Mouse (Mus musculus) embryonic stem cell, embryonic (primary cell): ENCODE measurements at regions not wholly inside any gene's neighbourhood (a gene's known extent, or its start where the extent isn't known, plus 50 kb on each side); places are given as distances from the start of the nearest gene placed in this dataset.

ENCODE experiments used
- CTCF ChIA-PET, 4 experiments: fragments of 300-600 bp in 2 of 4; fragments of 350-600 bp in 2 of 4; sonication (Branson Sonifier 250); formaldehyde crosslinking; loops; one replicate each; lab custom pipeline; 2022; ENCODE audit warnings: inconsistent platforms in 2 of 4; lab: Charles Lee
- POLR2A ChIA-PET, 4 experiments: fragments of 300-600 bp in 2 of 4; fragments of 350-600 bp in 2 of 4; sonication (Branson Sonifier 250); formaldehyde crosslinking; loops; one replicate each; lab custom pipeline; 2022; ENCODE audit warnings: antibody characterized with exemption in 4 of 4, inconsistent platforms in 1 of 4; lab: Charles Lee

DNA sequence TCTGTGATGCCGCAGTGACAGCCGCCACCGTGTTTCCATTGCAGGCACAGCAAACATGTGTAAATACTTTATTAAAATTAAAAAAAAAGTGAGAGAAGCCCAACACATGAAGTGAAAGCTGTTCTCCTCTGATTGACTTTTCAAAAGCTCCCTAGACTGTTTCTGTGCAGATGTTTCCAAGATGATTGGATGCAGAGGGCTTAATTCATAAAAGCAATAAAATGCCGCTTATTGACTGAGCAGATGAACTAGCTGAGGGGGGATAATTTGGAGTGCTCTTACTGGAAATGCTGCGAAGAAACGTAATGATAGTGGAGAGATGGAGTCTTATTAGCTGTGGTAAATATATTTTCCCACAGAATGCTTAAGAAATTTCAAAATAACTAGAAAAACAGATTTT is 170.4 kb downstream of the Rnf144a start:
- POLR2A ChIA-PET, result no interaction called here
- CTCF ChIA-PET, result no interaction called here

GRCm38 (mm10) chr12:26227557-26228020 is 187.5 kb downstream of the Rnf144a start:
- ChIA-PET CTCF (interaction anchor here in 3 of 4 experiments (0.6 to 1.5 kb wide), 4 partner anchors 12 to 156 kb away, joined by 3 to 7 read pairs (median 4); no protein-coding TSS in a partner anchor), POLR2A (no interaction called here)

DNA sequence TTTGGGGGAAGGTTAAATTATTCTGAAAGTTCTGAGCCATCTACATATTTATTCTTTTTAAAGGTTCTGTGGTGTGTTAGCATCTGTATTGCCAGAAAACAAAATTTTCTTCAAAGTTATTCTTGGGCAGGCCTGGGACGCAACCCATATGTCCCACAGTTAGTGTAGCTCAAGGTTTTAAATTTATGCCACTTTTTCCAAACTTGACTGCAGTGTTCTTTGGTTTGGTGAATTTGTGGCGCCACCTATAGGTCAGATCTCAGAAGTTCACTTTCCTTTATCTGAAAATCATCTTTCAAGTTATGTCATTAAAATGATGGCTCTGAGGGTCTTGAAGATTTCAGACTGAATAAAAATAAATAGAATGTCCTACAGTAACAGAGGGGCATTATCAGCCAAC is 188.7 kb downstream of the Rnf144a start:
- ChIA-PET POLR2A (no interaction called here), CTCF (interaction anchor here in 3 of 4 experiments (0.6 to 1.5 kb wide), 13 partner anchors 9 to 1158 kb away, joined by 3 to 7 read pairs (median 3); no protein-coding TSS in a partner anchor)

- ChIA-PET POLR2A (interaction anchor here in 1 of 4 experiments (0.7 kb wide), 1 partner anchor 82 kb away, joined by 3 read pairs; no protein-coding TSS in a partner anchor), CTCF (interaction anchor here in 1 of 4 experiments (0.6 to 0.9 kb wide), 2 partner anchors 14 to 77 kb away, joined by 3 read pairs; no protein-coding TSS in a partner anchor)
These were observed 202.6 kb downstream of the Rnf144a start for GRCm38 (mm10) chr12:26212447-26212846.

GRCm38 (mm10) chr12:26211423-26211822 is 203.6 kb downstream of the Rnf144a start:
- ChIA-PET POLR2A (no interaction called here), CTCF (interaction anchor here in 1 of 4 experiments (1.6 kb wide), 1 partner anchor 15 kb away, joined by 7 read pairs; no protein-coding TSS in a partner anchor)

GRCm38 (mm10) chr12:26206751-26207150 is 208.3 kb downstream of the Rnf144a start:
- POLR2A ChIA-PET, result no interaction called here
- CTCF ChIA-PET, result no interaction called here

GRCm38 (mm10) chr12:26206036-26206435 is 209.0 kb downstream of the Rnf144a start:
- CTCF ChIA-PET, result no interaction called here
- POLR2A ChIA-PET, result no interaction called here

DNA sequence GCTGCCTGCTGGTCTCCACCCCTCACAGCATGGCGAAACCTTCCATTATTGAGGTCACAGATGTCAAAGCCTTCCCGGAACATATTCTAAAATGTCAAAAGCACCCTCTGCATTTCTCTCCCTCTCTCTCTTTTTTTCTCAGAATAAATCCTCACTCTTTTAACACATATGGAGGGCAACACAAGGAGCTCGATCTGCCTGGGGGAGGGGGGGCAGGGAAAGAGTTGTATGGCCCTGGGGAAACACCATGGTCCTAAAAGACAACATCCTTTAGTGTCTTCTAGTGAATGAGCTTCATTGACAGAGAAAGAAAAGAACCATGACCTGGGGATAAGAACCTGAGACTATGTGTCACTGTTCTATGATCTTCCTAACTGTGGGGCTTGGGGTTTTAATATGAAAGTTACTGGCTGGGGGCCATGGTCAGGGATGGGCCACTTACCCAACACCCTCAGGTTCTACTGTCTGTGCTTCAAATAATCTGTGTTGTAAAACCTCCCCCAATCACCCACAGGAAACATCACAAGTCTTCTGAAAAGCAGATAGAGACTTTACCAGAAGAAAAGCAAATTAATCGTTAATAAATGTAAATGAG is 223.0 kb downstream of the Rnf144a start:
- ChIA-PET CTCF (interaction anchor here in 1 of 4 experiments (0.6 kb wide), 1 partner anchor 239 kb away, joined by 3 read pairs; no protein-coding TSS in a partner anchor), POLR2A (no interaction called here)

GRCm38 (mm10) chr12:26191268-26191981 is 223.6 kb downstream of the Rnf144a start:
- CTCF ChIA-PET, result interaction anchor here in 1 of 4 experiments (0.6 kb wide), 1 partner anchor 240 kb away, joined by 3 read pairs; no protein-coding TSS in a partner anchor
- POLR2A ChIA-PET, result no interaction called here

DNA sequence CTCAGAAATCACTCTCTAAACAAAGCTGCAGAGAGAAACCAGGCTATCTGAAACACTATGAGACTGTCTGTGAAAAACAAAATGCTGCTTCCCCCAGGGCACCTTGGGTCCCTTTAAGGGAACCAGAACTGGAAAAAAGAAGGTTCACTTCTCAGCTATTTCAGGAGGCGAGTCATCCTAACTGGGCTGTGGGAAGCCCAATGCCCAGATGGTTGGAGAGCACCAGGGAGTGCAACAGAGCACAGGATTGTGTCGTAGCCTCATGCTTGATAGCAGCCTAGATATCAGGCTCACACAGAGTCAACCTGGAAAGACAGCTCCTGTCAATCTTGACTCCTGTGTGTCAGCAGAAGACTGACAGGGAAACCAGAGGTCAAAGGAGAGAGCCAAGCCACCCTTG is 226.1 kb downstream of the Rnf144a start:
- CTCF ChIA-PET, result interaction anchor here in 1 of 4 experiments (0.8 kb wide), 1 partner anchor 37 kb away, joined by 3 read pairs; no protein-coding TSS in a partner anchor
- POLR2A ChIA-PET, result no interaction called here

- ChIA-PET CTCF (interaction anchor here in 2 of 4 experiments (0.5 to 0.6 kb wide), 3 partner anchors 108 to 292 kb away, joined by 3 to 4 read pairs (median 3); no protein-coding TSS in a partner anchor), POLR2A (no interaction called here)
These were observed 227.8 kb downstream of the Rnf144a start for GRCm38 (mm10) chr12:26187091-26187862.

- ChIA-PET CTCF (no interaction called here), POLR2A (no interaction called here)
These were observed 230.2 kb downstream of the Rnf144a start for GRCm38 (mm10) chr12:26184701-26185460.

GRCm38 (mm10) chr12:26183021-26183420 is 232.0 kb downstream of the Rnf144a start:
- CTCF ChIA-PET, result no interaction called here

DNA sequence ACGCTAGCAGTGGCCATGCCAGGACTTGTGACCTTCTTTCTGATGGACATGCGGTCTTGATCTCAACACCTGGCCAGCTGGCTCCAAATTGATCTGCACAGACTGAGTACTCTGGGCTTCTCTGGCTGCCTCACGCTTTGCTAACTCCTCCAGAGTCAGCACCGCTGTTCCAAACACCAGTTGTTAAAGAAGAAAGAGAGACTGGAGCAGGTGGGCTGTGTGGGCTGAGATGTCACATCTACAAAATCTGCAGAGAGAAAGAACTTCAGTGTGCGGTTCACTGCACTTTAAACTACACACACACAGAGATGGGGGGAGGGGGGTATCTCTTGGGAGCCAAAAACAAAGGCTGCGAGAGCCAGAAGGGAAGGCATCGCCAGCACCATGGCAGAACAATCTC is 234.2 kb downstream of the Rnf144a start:
- CTCF ChIA-PET, result no interaction called here
- POLR2A ChIA-PET, result no interaction called here

More at GRCm38 (mm10) chr12:26183021-26183420, 232.0 kb downstream of the Rnf144a start:
- POLR2A ChIA-PET, result no interaction called here

GRCm38 (mm10) chr12:26176231-26176662 is 238.8 kb downstream of the Rnf144a start:
- CTCF ChIA-PET, result no interaction called here
- POLR2A ChIA-PET, result no interaction called here

DNA sequence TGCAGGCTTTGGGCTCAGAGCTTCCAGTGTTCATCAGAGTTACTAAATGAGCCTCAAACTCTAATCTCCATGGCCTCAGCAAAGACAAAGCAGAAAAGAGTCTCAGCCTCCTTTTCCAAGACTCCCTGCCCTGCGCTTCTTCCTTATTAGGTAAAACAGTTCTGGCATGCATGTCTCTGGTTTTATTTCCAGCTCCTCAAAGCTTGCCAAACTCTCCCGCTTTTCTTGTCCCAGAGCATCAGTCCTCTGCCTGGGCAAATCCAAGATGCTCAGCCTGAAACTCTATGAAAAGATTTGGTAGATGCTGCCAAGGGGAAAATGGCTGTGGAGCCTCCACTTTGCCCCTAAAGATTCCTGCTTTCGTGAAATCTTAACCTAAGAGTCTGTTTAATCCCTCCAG is 251.6 kb downstream of the Rnf144a start:
- ChIA-PET CTCF (no interaction called here), POLR2A (no interaction called here)

DNA sequence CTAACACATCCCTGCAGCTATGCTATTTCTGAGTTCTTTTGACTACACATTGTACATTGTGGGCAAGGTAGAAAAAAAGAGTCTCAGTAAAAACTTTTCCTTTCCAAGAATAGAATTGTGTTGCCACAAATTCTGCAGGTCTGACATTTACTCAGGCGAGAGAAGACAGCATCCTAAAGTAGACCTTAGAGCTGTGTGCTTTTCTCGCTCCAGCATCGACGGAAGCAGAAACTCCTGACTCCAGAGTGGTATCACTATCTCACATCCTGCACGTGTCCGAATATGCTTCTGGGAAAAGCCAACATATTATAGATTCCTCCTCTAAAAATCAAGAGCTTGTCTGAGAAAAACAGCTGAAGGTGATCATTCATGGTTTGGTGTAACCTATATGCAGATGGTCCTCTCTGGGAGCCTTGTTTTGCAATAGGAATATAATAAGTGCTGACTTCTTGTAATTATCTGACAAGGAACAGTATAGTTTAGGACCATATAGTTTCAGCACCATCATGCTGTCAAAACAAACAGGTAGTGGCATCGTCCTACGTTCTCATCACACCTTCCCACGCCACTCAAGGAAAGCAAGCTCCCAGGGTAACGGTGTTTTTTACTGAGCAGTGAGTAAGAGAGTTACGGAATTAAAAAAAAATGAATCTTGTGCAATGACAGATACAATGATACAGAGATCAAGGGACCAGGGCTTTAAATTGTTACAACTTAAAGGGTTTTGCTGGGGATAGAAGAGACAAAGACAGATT is 254.0 kb downstream of the Rnf144a start:
- POLR2A ChIA-PET, result no interaction called here
- CTCF ChIA-PET, result no interaction called here

GRCm38 (mm10) chr12:26152992-26153391 is 262.1 kb downstream of the Rnf144a start:
- CTCF ChIA-PET, result no interaction called here
- POLR2A ChIA-PET, result interaction anchor here in 1 of 4 experiments (1.1 kb wide), 1 partner anchor 1057 kb away, joined by 4 read pairs; no protein-coding TSS in a partner anchor
